Mouse (Mus musculus): ENCODE data around the gene Mad1l1. TPM values are rescaled to one million over a fixed set of nuclear protein-coding genes. Genes with fewer than 3 reads are reported as not detected.

The Mad1l1 gene
- polyA plus RNA-seq, 1 experiment = 302 TPM

DNA sequence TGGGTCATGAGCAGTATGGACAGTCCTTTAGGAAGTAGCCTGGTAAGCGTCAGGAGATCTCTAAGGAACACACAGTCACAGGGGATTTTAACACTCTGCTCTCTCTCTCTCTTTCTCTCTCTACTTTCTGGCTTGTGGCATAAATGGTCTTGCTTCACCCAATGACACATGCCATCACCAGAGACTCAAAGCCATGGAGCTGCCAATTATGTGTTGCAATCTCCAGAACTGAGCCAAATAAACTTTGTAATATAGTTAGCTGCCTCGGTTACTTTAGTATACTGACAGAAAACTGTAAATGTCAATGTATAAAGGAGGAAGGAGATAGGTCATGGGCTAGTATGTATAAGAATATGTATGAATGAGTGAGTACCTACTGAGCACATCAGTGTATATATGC is 115.4 kb downstream of the Mad1l1 start:
- TF ChIP-seq CTCF (IDR thresholded peaks at IDR 0.05; ENCODE audit: insufficient read depth, low read depth, low read length) (no peak), POLR2A (IDR thresholded peaks at IDR 0.05; ENCODE audit: insufficient read depth, low read depth, low read length) (no peak)
- Histone ChIP-seq H3K4me1 (ENCODE audit: control insufficient read depth, insufficient read depth, low read length) (peaks cover 18% of the 10 kb centered on the region), H3K27ac (ENCODE audit: insufficient read depth, low read depth, low read length) (no peak overlapping the region), H3K4me3 (ENCODE audit: insufficient read depth, low read depth, low read length) (no peak overlapping the region)
- 99% methylated on average over 2 of the region's 2 CpGs for WGBS

DNA sequence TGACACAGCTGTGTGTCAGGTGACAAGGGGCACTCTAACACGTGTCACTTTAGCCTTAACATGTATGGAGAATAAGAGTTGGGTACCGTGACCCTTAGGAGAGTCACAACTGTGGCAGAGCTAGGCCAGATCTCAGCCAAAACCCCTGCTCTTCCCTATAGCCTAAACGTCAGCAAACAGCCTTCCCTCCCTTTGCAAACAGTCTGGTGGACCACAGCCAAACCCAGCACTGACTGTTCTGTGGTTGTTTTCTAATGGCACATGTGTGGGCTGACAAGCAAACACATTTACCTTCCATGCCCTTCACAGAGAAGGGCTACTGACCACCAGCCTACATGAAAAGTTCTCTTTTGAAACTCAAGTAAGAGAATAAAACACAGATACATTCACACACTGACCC is 116.9 kb downstream of the Mad1l1 start:
- Histone ChIP-seq H3K4me3 (ENCODE audit: insufficient read depth, low read depth, low read length) (no peak overlapping the region), H3K4me1 (ENCODE audit: control insufficient read depth, insufficient read depth, low read length) (peaks cover 18% of the 10 kb centered on the region), H3K27ac (ENCODE audit: insufficient read depth, low read depth, low read length) (no peak overlapping the region)
- TF ChIP-seq CTCF (IDR thresholded peaks at IDR 0.05; ENCODE audit: insufficient read depth, low read depth, low read length) (no peak), POLR2A (IDR thresholded peaks at IDR 0.05; ENCODE audit: insufficient read depth, low read depth, low read length) (no peak)
- 81% methylated on average over 3 of the region's 3 CpGs for WGBS

DNA sequence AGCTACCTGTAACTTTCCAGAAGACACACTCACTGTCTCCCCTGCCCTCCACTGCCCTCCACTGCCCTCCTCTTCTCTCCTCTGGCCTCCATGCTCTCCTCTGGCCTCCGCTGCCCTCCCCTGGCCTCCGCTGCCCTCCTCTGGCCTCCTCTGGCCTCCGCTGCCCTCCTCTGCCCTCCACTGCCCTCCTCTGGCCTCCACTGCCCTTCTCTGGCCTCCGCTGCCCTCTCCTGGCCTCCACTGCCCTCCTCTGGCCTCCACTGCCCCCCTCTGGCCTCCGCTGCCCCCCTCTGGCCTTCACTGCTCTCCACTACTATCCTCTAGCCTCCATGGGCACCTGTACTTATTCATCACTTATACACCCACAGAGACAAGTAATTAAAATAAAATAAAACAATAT is 117.3 kb downstream of the Mad1l1 start:
- peaks cover 18% of the 10 kb centered on the region for H3K4me1 ChIP-seq (ENCODE audit: control insufficient read depth, insufficient read depth, low read length)
- 98% methylated on average over 5 of the region's 5 CpGs for WGBS
- H3K4me3 ChIP-seq (ENCODE audit: insufficient read depth, low read depth, low read length) = no peak overlapping the region
- H3K27ac ChIP-seq (ENCODE audit: insufficient read depth, low read depth, low read length) = no peak overlapping the region
- TF ChIP-seq CTCF (IDR thresholded peaks at IDR 0.05; ENCODE audit: insufficient read depth, low read depth, low read length) = no peak
- TF ChIP-seq POLR2A (IDR thresholded peaks at IDR 0.05; ENCODE audit: insufficient read depth, low read depth, low read length) = no peak

DNA sequence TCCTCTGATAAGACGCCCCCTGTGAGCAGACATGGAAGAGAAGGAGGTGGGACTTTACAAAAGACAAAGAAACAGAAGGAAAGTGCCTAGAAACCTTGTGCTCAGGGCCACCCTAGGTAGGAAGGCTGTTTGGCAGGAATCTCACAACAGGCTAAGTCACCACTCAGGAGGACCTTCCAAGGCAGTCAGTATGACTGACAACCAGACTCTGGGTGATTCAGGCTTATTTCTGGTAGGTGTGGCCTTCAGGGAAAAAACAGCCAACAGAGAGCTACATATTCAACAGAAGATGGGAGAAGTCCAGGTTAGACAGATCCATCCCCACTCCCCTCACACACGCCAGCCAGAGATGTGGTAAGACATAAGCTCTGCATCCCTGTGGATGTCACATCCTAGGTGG is 118.9 kb downstream of the Mad1l1 start:
- 87% methylated on average over 2 of the region's 2 CpGs for WGBS
- peaks cover 9% of the 10 kb centered on the region for H3K4me1 ChIP-seq (ENCODE audit: control insufficient read depth, insufficient read depth, low read length)
- no peak overlapping the region for H3K27ac ChIP-seq (ENCODE audit: insufficient read depth, low read depth, low read length)
- no peak overlapping the region for H3K4me3 ChIP-seq (ENCODE audit: insufficient read depth, low read depth, low read length)
- no peak for TF ChIP-seq POLR2A (IDR thresholded peaks at IDR 0.05; ENCODE audit: insufficient read depth, low read depth, low read length)

DNA sequence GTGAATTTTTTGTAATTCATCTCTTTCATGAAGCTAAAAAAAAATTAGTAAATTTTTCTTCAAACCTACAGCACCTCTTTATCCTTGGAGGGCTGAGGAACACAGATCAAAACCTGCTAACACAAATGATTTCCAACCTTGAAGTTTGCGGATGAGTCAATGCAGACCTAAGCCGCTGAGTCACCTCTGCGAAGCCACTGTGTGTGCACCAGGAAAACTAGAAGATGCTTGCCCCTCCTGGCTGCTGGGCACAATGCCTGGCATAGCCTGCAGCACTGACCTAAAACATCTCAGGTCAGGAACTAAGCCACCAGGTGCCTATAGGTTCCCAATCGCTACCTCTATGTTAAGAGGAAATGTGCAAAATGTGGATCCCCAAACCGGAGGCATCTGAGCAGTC is 119.8 kb downstream of the Mad1l1 start:
- H3K4me3 ChIP-seq (ENCODE audit: insufficient read depth, low read depth, low read length) = no peak overlapping the region
- WGBS = 94% methylated on average over 5 of the region's 5 CpGs
- TF ChIP-seq POLR2A (IDR thresholded peaks at IDR 0.05; ENCODE audit: insufficient read depth, low read depth, low read length) (no peak), CTCF (IDR thresholded peaks at IDR 0.05; ENCODE audit: insufficient read depth, low read depth, low read length) (no peak)
- no peak overlapping the region for H3K27ac ChIP-seq (ENCODE audit: insufficient read depth, low read depth, low read length)
- H3K4me1 ChIP-seq (ENCODE audit: control insufficient read depth, insufficient read depth, low read length) = peaks cover 7% of the 10 kb centered on the region; the same call in 1 of the 2 replicates

DNA sequence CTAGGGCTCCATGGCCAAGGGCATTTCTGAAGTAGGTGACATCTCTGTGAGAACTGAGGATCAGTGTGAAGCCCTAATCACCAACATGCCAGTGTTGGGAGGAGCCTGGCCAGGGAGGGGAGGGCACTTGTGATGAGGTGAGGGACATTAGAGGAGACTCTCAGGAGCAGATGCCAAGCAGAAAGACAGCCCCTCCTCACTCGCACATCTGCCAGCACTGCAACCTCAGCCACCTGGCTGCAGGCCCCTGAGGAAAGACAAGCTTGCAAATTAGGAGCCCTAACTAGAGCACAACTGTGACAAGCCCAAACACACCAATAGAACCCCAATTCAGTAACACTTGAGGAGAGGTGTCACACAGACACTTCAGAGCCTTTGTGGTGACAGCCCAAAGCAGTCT is 120.2 kb downstream of the Mad1l1 start:
- TF ChIP-seq POLR2A (IDR thresholded peaks at IDR 0.05; ENCODE audit: insufficient read depth, low read depth, low read length) = no peak
- TF ChIP-seq CTCF (IDR thresholded peaks at IDR 0.05; ENCODE audit: insufficient read depth, low read depth, low read length) = no peak
- 100% methylated on average over 1 of the region's 1 CpGs for WGBS
- H3K27ac ChIP-seq (ENCODE audit: insufficient read depth, low read depth, low read length) = no peak overlapping the region
- peaks cover 7% of the 10 kb centered on the region; the same call in 1 of the 2 replicates for H3K4me1 ChIP-seq (ENCODE audit: control insufficient read depth, insufficient read depth, low read length)
- no peak overlapping the region for H3K4me3 ChIP-seq (ENCODE audit: insufficient read depth, low read depth, low read length)

DNA sequence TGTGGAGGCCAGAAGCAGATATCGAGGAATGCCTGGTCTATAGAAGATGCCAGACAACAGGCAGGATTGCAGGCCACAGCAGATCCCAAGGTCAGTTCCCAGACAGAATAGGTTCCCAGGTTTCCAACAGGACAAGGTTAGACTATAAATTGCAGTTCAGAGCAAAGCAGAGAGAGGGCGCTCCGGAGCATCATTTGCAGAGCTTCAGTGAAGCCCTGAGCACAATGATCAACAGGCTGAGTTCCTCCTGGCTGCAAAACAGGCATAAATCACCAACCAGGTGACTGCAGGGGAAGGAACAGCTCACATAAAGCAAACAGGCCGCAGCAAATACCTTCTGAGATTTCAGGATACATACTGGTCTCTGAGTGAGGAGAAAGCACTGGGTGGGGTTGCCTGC is 123.6 kb downstream of the Mad1l1 start:
- peaks cover 26% of the 10 kb centered on the region for H3K4me1 ChIP-seq (ENCODE audit: control insufficient read depth, insufficient read depth, low read length)
- no peak overlapping the region for H3K27ac ChIP-seq (ENCODE audit: insufficient read depth, low read depth, low read length)
- peak; percentile 42; the same call in 1 of the 2 replicates for TF ChIP-seq CTCF (IDR thresholded peaks at IDR 0.05; ENCODE audit: insufficient read depth, low read depth, low read length)
- TF ChIP-seq POLR2A (IDR thresholded peaks at IDR 0.05; ENCODE audit: insufficient read depth, low read depth, low read length) = no peak
- WGBS = 51% methylated on average over 4 of the region's 4 CpGs
- no peak overlapping the region for H3K4me3 ChIP-seq (ENCODE audit: insufficient read depth, low read depth, low read length)

DNA sequence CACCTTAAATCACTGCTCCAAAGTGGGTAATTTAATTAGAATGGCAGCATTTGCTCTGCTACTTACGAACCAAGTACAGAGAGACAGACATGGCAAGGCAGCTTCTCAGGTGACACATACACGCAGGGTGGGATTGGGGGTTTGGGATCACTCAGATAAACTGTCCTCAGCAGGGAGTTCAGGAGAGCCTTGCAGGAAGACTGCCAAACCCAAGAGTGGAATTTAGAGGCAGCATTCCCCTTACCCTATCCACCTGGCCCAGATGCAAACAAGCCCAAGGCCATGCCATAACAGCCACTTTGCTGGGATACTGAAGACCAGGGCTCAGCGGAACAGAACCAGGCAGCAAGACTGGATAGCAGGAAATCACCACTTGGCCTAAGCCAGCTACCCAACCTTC is 124.9 kb downstream of the Mad1l1 start:
- Histone ChIP-seq H3K4me1 (ENCODE audit: control insufficient read depth, insufficient read depth, low read length) (peaks cover 33% of the 10 kb centered on the region), H3K27ac (ENCODE audit: insufficient read depth, low read depth, low read length) (no peak overlapping the region), H3K4me3 (ENCODE audit: insufficient read depth, low read depth, low read length) (no peak overlapping the region)
- no peak for TF ChIP-seq POLR2A (IDR thresholded peaks at IDR 0.05; ENCODE audit: insufficient read depth, low read depth, low read length)
- TF ChIP-seq CTCF (IDR thresholded peaks at IDR 0.05; ENCODE audit: insufficient read depth, low read depth, low read length) = no peak
- WGBS = 96% methylated on average over 3 of the region's 3 CpGs

DNA sequence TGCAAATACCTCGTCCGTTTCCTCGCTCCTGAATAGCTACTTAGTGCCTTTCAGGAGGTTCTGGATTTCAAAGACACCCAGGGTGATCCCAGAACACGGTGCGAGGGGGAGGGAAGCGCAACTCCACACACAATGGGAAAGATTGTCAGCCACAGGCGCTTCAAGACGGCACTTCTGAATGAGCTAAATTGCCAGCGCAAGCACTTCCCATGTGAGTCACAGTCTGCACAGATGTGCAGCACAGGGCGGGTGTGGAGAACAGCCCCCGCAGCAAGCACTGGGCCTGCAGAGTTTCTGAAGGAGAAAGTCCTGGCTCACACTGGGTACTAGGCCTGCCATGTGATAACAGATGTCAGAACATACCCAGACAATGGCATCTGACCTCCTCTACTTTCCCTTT is 127.2 kb downstream of the Mad1l1 start:
- TF ChIP-seq POLR2A (IDR thresholded peaks at IDR 0.05; ENCODE audit: insufficient read depth, low read depth, low read length) = no peak
- no peak for TF ChIP-seq CTCF (IDR thresholded peaks at IDR 0.05; ENCODE audit: insufficient read depth, low read depth, low read length)
- peaks cover 44% of the 10 kb centered on the region for H3K4me1 ChIP-seq (ENCODE audit: control insufficient read depth, insufficient read depth, low read length)
- 21% methylated on average over 11 of the region's 11 CpGs for WGBS
- H3K4me3 ChIP-seq (ENCODE audit: insufficient read depth, low read depth, low read length) = no peak overlapping the region
- peak overlapping the region; percentile 64 for H3K27ac ChIP-seq (ENCODE audit: insufficient read depth, low read depth, low read length)

DNA sequence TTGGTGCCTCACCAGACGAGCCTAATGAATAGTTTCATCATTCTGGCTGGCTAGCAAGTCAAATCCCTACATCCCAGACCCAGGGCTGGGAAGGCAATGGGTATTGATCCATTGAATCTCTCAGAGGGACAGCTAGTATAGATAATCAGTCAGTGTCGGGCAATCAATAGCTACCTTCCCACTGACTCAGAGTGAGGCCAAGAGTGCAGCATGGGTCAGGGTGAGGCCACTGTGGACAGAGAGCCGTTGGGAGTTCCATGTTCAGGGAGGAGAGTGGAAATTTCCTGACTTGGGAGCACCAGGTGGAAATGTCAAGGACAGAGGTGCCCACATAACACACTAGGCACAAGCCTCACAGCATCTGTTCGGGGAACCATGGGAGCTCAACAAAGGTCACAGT is 129.8 kb downstream of the Mad1l1 start:
- H3K4me1 ChIP-seq (ENCODE audit: control insufficient read depth, insufficient read depth, low read length) = peaks cover 47% of the 10 kb centered on the region
- H3K4me3 ChIP-seq (ENCODE audit: insufficient read depth, low read depth, low read length) = no peak overlapping the region
- TF ChIP-seq CTCF (IDR thresholded peaks at IDR 0.05; ENCODE audit: insufficient read depth, low read depth, low read length) = no peak
- no peak for TF ChIP-seq POLR2A (IDR thresholded peaks at IDR 0.05; ENCODE audit: insufficient read depth, low read depth, low read length)
- H3K27ac ChIP-seq (ENCODE audit: insufficient read depth, low read depth, low read length) = no peak overlapping the region
- WGBS = 83% methylated on average over 4 of the region's 4 CpGs
